Mouse (Mus musculus) left cerebral cortex, postnatal 36 days (tissue): ENCODE data around the gene Cyp2j12. TPM values are rescaled to one million over a fixed set of nuclear protein-coding genes. Genes with fewer than 3 reads are reported as not detected.

Source experiments
- total RNA-seq, 2 experiments: library from RNA; stranded (reverse); gene quantifications; 2 replicates each; pipeline ENCODE4 v1.2.3; 2021

The Cyp2j12 gene
- total RNA-seq, 2 experiments from 2014 or later = 2.9 to 3.8 TPM

Other genes starting within 250 kb of the Cyp2j12 start
- 10 to 100 TPM; 56.0 to 75.6 TPM for gene Hook1, start 173.9 kb downstream of the Cyp2j12 start, total RNA-seq
- gene Cyp2j13, start 63.6 kb downstream of the Cyp2j12 start, total RNA-seq = 1 to 10 TPM; 1.6 to 1.9 TPM
- gene Cyp2j7, start 95.5 kb upstream of the Cyp2j12 start, total RNA-seq = not detected
- gene Cyp2j11, start 207.5 kb upstream of the Cyp2j12 start, total RNA-seq = not detected